Mouse (Mus musculus) forebrain, embryonic 11.5 days (tissue): Measurements from ENCODE around the gene Mtrr. TPM values are rescaled to one million over a fixed set of nuclear protein-coding genes. Genes with fewer than 3 reads are reported as not detected.

Source experiments
- polyA plus RNA-seq: library from polyadenylated mRNA; unstranded; fragments of >200 nt; fragmentation: Nextera tagmentation; extraction: Ambion mirVana; gene quantifications from 2 replicates; pipeline ENCODE4 v1.2.1, GENCODE M21; 2014

Mtrr gene
- polyA plus RNA-seq, 1 experiment from 2014 or later, result 22.3 TPM

Other genes with a start within 250 kb of the Mtrr start
- gene Fastkd3, start 85 bp upstream of the Mtrr start, polyA plus RNA-seq, result 43.4 and 46.6 TPM in 2 replicates
- 0.93 and 1.1 TPM in 2 replicates for gene 1700001L19Rik, start 15.3 kb upstream of the Mtrr start, polyA plus RNA-seq